Mouse (Mus musculus): ENCODE measurements at regions not wholly inside any gene's neighbourhood (a gene's known extent, or its start where the extent isn't known, plus 50 kb on each side); places are given as distances from the start of the nearest gene placed in this dataset.

DNA sequence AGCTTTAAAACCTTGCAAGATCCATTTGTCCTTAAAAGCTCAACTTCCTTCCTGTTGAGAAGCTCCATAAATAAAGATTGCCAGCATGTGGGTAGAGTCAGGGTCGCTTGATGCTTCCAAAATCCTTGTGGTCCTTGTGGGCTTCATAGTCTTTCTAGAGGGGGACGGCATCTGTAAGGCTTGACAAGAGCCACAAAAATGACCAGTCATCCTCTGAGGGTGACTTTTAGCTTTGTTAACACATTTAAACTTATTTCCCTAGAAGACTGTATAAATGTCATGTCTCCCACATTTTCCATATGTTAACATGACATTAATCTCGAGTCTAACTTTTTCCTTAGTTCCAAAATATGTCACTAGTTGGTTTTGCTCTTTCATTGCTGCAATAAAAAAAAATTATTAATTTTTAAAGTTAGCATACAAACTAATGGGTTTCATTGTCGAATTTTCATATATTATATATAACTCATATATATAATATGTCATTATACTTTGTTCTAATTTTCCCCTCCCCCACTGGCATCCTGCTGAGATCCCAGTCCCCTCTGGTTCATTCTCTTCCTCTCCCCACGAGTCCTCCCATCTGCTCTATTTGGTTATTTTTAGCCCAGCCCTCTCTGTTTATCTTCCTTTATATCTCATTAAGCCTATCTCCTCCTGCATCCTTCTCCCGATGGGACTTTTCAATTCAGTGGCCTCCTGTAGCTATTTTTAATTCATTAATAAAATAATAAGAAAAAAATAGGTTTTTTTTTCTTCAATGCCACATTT, 199.3 kb upstream of the Cited2 start:
- intact Hi-C loops (cut with DNase I) = no loop called here
- no peak for DNase-seq (ENCODE audit: low spot score)

DNA sequence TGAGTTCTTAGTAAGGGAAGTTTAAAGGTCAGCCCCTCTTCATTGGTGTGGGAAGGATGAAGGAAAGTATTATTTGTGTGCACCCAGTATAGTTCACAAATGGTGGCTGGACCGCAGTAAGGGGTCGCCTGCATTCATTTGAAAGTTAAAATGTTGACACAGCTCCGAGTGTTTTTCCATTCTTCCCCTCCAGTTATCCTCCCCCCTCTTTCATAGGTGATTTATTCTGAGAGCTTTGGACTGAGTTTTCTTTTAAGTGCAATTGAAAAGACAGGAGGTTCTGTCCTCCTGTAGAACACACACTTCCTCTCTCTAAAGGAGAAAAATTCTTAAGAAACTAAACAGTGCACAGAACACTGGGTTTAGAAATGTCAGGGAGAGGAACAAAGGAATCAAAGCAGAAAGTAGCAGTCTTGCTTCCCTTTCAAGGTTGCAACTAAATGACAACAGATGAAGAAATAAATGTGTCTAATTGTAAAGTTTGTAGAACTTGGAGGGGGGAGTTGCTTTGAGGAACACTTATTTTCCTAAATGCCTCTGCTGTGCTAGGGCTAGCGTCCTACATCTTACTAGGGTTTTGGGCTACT, 195.8 kb upstream of the Cited2 start:
- no peak for DNase-seq (ENCODE audit: low spot score)

GRCm38 (mm10) chr10:17528116-17528515, 194.9 kb upstream of the Cited2 start:
- intact Hi-C loops (cut with DNase I) = no loop called here
- DNase-seq (ENCODE audit: low spot score) = no peak

More for the DNA sequence above, 195.8 kb upstream of the Cited2 start:
- intact Hi-C loops (cut with DNase I) = no loop called here

- intact Hi-C loops (cut with DNase I) = no loop called here
Measured at GRCm38 (mm10) chr10:17528846-17529245, 194.2 kb upstream of the Cited2 start.

GRCm38 (mm10) chr10:17529851-17530509, 193.0 kb upstream of the Cited2 start:
- intact Hi-C loops (cut with DNase I) = no loop called here
- no peak for DNase-seq (ENCODE audit: low spot score)

More at GRCm38 (mm10) chr10:17528846-17529245, 194.2 kb upstream of the Cited2 start:
- no peak for DNase-seq (ENCODE audit: low spot score)

DNA sequence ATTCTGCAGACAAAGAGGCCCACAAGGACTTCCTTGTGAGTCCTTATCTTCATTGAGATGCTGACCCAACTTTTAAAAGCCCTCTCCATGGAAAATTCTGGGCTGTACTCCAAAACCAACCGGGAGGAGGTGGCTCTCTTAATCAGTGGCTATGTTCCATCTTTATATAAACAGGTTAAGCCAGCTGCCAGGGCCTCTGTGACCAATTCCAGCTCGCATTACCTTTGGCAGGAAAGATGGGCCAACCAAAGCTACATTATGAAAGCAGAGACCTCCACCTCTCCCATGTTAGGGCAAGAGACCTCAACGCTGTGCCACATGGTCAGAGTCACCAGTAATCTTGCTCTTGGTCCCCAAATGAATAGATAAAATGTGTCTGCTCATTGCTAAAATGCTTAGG, 192.0 kb upstream of the Cited2 start:
- DNase-seq (ENCODE audit: low spot score) = no peak
- intact Hi-C loops (cut with DNase I) = no loop called here

- no peak for DNase-seq (ENCODE audit: low spot score)
Measured at GRCm38 (mm10) chr10:17538944-17539533, 184.0 kb upstream of the Cited2 start.

GRCm38 (mm10) chr10:17540404-17541375, 182.3 kb upstream of the Cited2 start:
- no peak for DNase-seq (ENCODE audit: low spot score)
- intact Hi-C loops (cut with DNase I) = no loop called here

More at GRCm38 (mm10) chr10:17538944-17539533, 184.0 kb upstream of the Cited2 start:
- intact Hi-C loops (cut with DNase I) = no loop called here

GRCm38 (mm10) chr10:17542104-17542846, 180.7 kb upstream of the Cited2 start:
- no peak for DNase-seq (ENCODE audit: low spot score)
- intact Hi-C loops (cut with DNase I) = no loop called here

- DNase-seq (ENCODE audit: low spot score) = no peak
- intact Hi-C loops (cut with DNase I) = no loop called here
Measured at GRCm38 (mm10) chr10:17542847-17543421, 180.1 kb upstream of the Cited2 start.

- DNase-seq (ENCODE audit: low spot score) = no peak
- intact Hi-C loops (cut with DNase I) = no loop called here
Measured at GRCm38 (mm10) chr10:17545291-17545690, 177.7 kb upstream of the Cited2 start.

DNA sequence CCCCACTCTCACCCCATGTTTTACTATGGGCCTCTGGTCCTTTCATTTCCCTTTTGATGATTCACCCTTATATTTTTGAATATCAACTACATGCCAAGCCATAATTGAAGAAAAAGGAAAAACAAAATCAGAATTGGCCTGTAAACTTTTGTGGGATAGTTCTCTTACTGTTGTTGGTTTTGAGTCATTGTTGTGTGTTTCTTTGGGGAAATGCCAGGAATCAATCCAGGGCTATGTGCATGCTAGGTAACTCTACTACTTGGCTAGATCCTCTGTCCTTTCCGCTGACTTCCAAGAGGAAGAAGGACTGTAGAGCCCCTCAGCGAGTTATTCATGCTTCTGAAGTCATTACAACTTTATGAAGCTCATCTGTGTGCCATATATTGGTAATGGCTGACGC, 175.0 kb upstream of the Cited2 start:
- no peak for DNase-seq (ENCODE audit: low spot score)
- intact Hi-C loops (cut with DNase I) = no loop called here

DNA sequence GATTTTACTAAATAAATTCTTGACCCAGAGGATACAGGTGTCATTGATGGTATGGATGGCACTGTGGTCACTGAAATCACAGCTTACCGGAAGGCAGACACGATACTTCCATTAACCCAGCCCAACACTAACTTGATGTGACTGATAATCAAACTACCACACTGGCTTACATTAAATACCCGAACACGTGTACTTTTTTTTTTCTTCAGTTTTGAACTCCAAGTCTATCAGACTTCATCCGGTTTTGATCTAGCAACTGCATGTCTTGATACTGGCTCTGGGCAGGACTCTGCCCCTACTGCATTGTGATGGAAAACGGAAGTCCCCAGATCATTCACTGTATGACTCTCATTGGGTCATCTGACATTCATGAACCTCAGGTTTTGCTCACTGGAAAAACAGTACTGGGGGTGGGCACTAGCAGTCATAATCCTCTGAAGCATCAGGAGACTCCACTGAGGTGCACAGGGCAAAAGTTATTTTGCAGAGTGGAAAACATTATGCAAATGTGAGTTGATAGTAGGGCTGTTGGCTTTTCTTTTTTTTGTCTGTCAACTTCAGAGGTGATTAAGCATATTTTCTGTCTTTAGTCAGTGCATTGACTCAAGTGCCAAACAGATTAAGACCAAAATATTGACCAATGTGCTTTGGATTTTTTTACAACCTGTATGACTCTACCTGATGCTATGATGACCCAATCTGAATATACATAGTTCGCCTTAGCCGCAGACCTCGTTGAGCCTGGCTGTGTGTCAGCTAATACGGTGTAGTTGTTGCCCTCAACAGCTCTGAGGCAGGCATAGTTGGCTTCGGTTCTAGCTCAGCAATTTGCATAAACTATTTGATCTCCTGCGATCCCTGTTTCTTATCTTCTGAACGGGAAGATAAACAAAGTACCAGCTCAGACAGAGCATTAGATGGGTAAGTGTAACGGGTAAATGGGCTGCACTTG, 174.1 kb upstream of the Cited2 start:
- intact Hi-C loops (cut with DNase I) = no loop called here
- DNase-seq (ENCODE audit: low spot score) = no peak

- intact Hi-C loops (cut with DNase I) = no loop called here
Measured at GRCm38 (mm10) chr10:17549711-17550637, 173.0 kb upstream of the Cited2 start.

GRCm38 (mm10) chr10:17550638-17551013, 172.4 kb upstream of the Cited2 start:
- no peak for DNase-seq (ENCODE audit: low spot score)

More at GRCm38 (mm10) chr10:17549711-17550637, 173.0 kb upstream of the Cited2 start:
- DNase-seq (ENCODE audit: low spot score) = no peak

DNA sequence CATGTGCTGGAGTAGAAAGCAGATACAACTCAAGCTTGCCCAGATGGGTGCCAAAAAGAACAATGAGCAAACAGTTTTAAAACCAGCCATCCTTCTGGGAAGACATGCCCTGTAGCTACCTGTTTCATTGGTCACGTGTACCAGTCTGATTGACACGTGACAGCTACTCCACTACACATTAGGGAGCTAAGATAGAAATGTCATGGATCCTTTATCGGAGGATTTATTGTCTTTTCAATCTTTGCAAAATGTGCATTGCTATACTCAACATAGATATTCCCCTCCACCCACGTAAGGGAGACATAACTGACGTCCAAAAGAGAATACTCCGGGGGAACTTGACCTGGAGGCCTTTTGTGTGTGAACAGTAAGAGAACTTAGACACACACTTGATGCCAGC, 171.1 kb upstream of the Cited2 start:
- intact Hi-C loops (cut with DNase I) = no loop called here
- DNase-seq (ENCODE audit: low spot score) = no peak

More at GRCm38 (mm10) chr10:17550638-17551013, 172.4 kb upstream of the Cited2 start:
- intact Hi-C loops (cut with DNase I) = no loop called here
